Mouse (Mus musculus) limb, embryonic 13.5 days (tissue): ENCODE results near the gene Acsm3. TPM values are rescaled to one million over a fixed set of nuclear protein-coding genes. Genes with fewer than 3 reads are reported as not detected.

Experiments
- ATAC-seq: fragments of 200-750 bp; cut with Nextera tagmentation; 2 replicates; pipeline ENCODE4 v1.8.0; 2017; ENCODE audit warnings: low read depth, moderate number of reproducible peaks, moderate TSS enrichment; ENCODE audit not compliant: low FRiP score
- H3K27ac ChIP-seq: fragments of 300-500 bp; sonication (generic); 2 replicates; pipeline ENCODE4 v1.5.1; 2015; ENCODE audit warnings: inconsistent platforms, mild to moderate bottlenecking, moderate library complexity
- H3K27me3 ChIP-seq: fragments of 300-500 bp; sonication (generic); 2 replicates; pipeline ENCODE4 v1.6.1; 2015; ENCODE audit warnings: mild to moderate bottlenecking, inconsistent platforms
- H3K36me3 ChIP-seq: fragments of 300-500 bp; sonication (generic); 2 replicates; pipeline ENCODE4 v1.6.1; 2015; ENCODE audit warnings: inconsistent platforms, mild to moderate bottlenecking, moderate library complexity
- H3K4me1 ChIP-seq: fragments of 300-500 bp; sonication (generic); 2 replicates; pipeline ENCODE4 v1.6.1; 2015; ENCODE audit warnings: inconsistent platforms
- H3K4me2 ChIP-seq: fragments of 300-500 bp; sonication (generic); replicated peaks from 2 replicates; pipeline ENCODE4 v1.6.1; 2015; ENCODE audit warnings: inconsistent platforms, mild to moderate bottlenecking, moderate library complexity
- H3K4me3 ChIP-seq: fragments of 300-500 bp; sonication (generic); 2 replicates; pipeline ENCODE4 v1.5.1; 2015; ENCODE audit warnings: moderate library complexity, mild to moderate bottlenecking, inconsistent platforms
- H3K9ac ChIP-seq: fragments of 300-500 bp; sonication (generic); 2 replicates; pipeline ENCODE4 v1.6.1; 2015; ENCODE audit warnings: mild to moderate bottlenecking, inconsistent platforms
- H3K9me3 ChIP-seq: fragments of 300-500 bp; sonication (generic); 2 replicates; pipeline ENCODE4 v1.6.1; 2016; ENCODE audit warnings: inconsistent platforms
- WGBS: fragments of 180-500 bp; shearing (Covaris S2); methylation state at CpG from one replicate; pipeline ENCODE4 v1.1.7; 2015; 5-methylcytosine and 5-hydroxymethylcytosine counted together
- polyA plus RNA-seq: library from polyadenylated mRNA; unstranded; fragments of >200 nt; fragmentation: Nextera tagmentation; extraction: Ambion mirVana; gene quantifications from 2 replicates; pipeline ENCODE4 v1.2.1, GENCODE M21; 2015

The Acsm3 gene
- polyA plus RNA-seq, 1 experiment from 2014 or later = 0.32 TPM

GRCm38 (mm10) chr7:119753696-119754095, 7.0 kb upstream of the Acsm3 start:
- no peaks in the 10 kb centered on the region for H3K4me1 ChIP-seq
- H3K4me3 ChIP-seq = no peak overlapping the region
- H3K4me2 ChIP-seq = no peak overlapping the region
- no peaks in the 10 kb centered on the region for H3K9me3 ChIP-seq
- H3K9ac ChIP-seq = no peak overlapping the region
- 91% methylated on average over 1 of the region's 1 CpGs for WGBS
- H3K27ac ChIP-seq = no peak overlapping the region
- no peaks in the 10 kb centered on the region for H3K36me3 ChIP-seq
- no peaks in the 10 kb centered on the region for H3K27me3 ChIP-seq
- no peak for ATAC-seq

- Histone ChIP-seq H3K27ac (no peak overlapping the region), H3K36me3 (no peaks in the 10 kb centered on the region), H3K4me3 (no peak overlapping the region), H3K4me1 (no peaks in the 10 kb centered on the region), H3K4me2 (no peak overlapping the region), H3K27me3 (no peaks in the 10 kb centered on the region), H3K9ac (no peak overlapping the region), H3K9me3 (no peaks in the 10 kb centered on the region)
- WGBS = 48% methylated on average over 4 of the region's 4 CpGs
- no peak for ATAC-seq
Observed at GRCm38 (mm10) chr7:119762166-119762697, 1.5 kb downstream of the Acsm3 start.

- H3K27me3 ChIP-seq = no peaks in the 10 kb centered on the region
- WGBS = 82% methylated on average over 3 of the region's 3 CpGs
- ATAC-seq = no peak
- no peaks in the 10 kb centered on the region for H3K9me3 ChIP-seq
- H3K4me2 ChIP-seq = no peak overlapping the region
- H3K36me3 ChIP-seq = no peaks in the 10 kb centered on the region
- H3K27ac ChIP-seq = no peak overlapping the region
- H3K4me1 ChIP-seq = no peaks in the 10 kb centered on the region
- no peak overlapping the region for H3K4me3 ChIP-seq
- H3K9ac ChIP-seq = no peak overlapping the region
Observed at GRCm38 (mm10) chr7:119764377-119764776, 3.7 kb downstream of the Acsm3 start.

GRCm38 (mm10) chr7:119766996-119767395, 6.3 kb downstream of the Acsm3 start:
- Histone ChIP-seq H3K27ac (no peak overlapping the region), H3K36me3 (no peaks in the 10 kb centered on the region), H3K9me3 (no peaks in the 10 kb centered on the region), H3K27me3 (no peaks in the 10 kb centered on the region), H3K4me2 (no peak overlapping the region), H3K4me3 (no peak overlapping the region), H3K9ac (no peak overlapping the region), H3K4me1 (no peaks in the 10 kb centered on the region)
- no peak for ATAC-seq
- 76% methylated on average over 6 of the region's 6 CpGs for WGBS

- Histone ChIP-seq H3K4me1 (no peaks in the 10 kb centered on the region), H3K4me3 (no peak overlapping the region), H3K9ac (no peak overlapping the region), H3K9me3 (no peaks in the 10 kb centered on the region), H3K27me3 (no peaks in the 10 kb centered on the region), H3K27ac (no peak overlapping the region), H3K36me3 (no peaks in the 10 kb centered on the region), H3K4me2 (no peak overlapping the region)
- no peak for ATAC-seq
- WGBS = 92% methylated on average over 8 of the region's 8 CpGs
Observed at GRCm38 (mm10) chr7:119769895-119770294, 9.2 kb downstream of the Acsm3 start.

GRCm38 (mm10) chr7:119783453-119783852, 22.7 kb downstream of the Acsm3 start:
- Histone ChIP-seq H3K4me2 (no peak overlapping the region), H3K27me3 (no peaks in the 10 kb centered on the region), H3K27ac (no peak overlapping the region), H3K9ac (no peak overlapping the region), H3K9me3 (no peaks in the 10 kb centered on the region), H3K36me3 (peaks cover 50% of the 10 kb centered on the region), H3K4me3 (no peak overlapping the region), H3K4me1 (no peaks in the 10 kb centered on the region)
- no peak for ATAC-seq
- WGBS = 96% methylated on average over 2 of the region's 2 CpGs

GRCm38 (mm10) chr7:119784908-119785307, 24.2 kb downstream of the Acsm3 start:
- peaks cover 63% of the 10 kb centered on the region for H3K36me3 ChIP-seq
- 98% methylated on average over 5 of the region's 5 CpGs for WGBS
- no peaks in the 10 kb centered on the region for H3K9me3 ChIP-seq
- no peak overlapping the region for H3K4me3 ChIP-seq
- H3K9ac ChIP-seq = no peak overlapping the region
- ATAC-seq = no peak
- no peaks in the 10 kb centered on the region for H3K4me1 ChIP-seq
- no peak overlapping the region for H3K27ac ChIP-seq
- no peak overlapping the region for H3K4me2 ChIP-seq
- H3K27me3 ChIP-seq = no peaks in the 10 kb centered on the region

GRCm38 (mm10) chr7:119789024-119789423, 28.3 kb downstream of the Acsm3 start:
- H3K4me3 ChIP-seq = no peak overlapping the region
- H3K27ac ChIP-seq = no peak overlapping the region
- no peak overlapping the region for H3K4me2 ChIP-seq
- H3K9me3 ChIP-seq = no peaks in the 10 kb centered on the region
- H3K9ac ChIP-seq = no peak overlapping the region
- peaks cover 48% of the 10 kb centered on the region for H3K36me3 ChIP-seq
- WGBS = 93% methylated on average over 3 of the region's 3 CpGs
- H3K27me3 ChIP-seq = no peaks in the 10 kb centered on the region
- peaks cover 8% of the 10 kb centered on the region for H3K4me1 ChIP-seq
- ATAC-seq = no peak

GRCm38 (mm10) chr7:119793586-119794250, 33.0 kb downstream of the Acsm3 start, which contains the start of the genes Rexo5 and Eri2:
TSS of gene Rexo5 (plus strand) at chr7:119794006.
TSS of gene Eri2 (minus strand) at chr7:119794058.
- WGBS = under 1% methylated on average over 53 of the region's 53 CpGs
- H3K4me3 ChIP-seq = peak within 1 kb of the TSS; percentile 71
- ATAC-seq = peak; percentile 99
- H3K4me2 ChIP-seq = peak within 1 kb of the TSS; percentile 82
- H3K9ac ChIP-seq = peak within 1 kb of the TSS; percentile 84
- peak within 1 kb of the TSS; percentile 81 for H3K27ac ChIP-seq
- no peaks in the 10 kb centered on the region for H3K9me3 ChIP-seq
- peaks cover 14% of the 10 kb centered on the region for H3K4me1 ChIP-seq
- H3K27me3 ChIP-seq = no peaks in the 10 kb centered on the region
- peaks cover 16% of the 10 kb centered on the region for H3K36me3 ChIP-seq

GRCm38 (mm10) chr7:119794251-119794638, 33.5 kb downstream of the Acsm3 start:
- peaks cover 14% of the 10 kb centered on the region for H3K4me1 ChIP-seq
- peak overlapping the region; percentile 82 for H3K4me2 ChIP-seq
- peak overlapping the region; percentile 81 for H3K27ac ChIP-seq
- peaks cover 11% of the 10 kb centered on the region for H3K36me3 ChIP-seq
- WGBS = 0% methylated on average over 21 of the region's 21 CpGs
- H3K27me3 ChIP-seq = no peaks in the 10 kb centered on the region
- peak overlapping the region; percentile 84 for H3K9ac ChIP-seq
- H3K4me3 ChIP-seq = peak overlapping the region; percentile 71
- no peaks in the 10 kb centered on the region for H3K9me3 ChIP-seq
- ATAC-seq = peak; percentile 75; the same call in 1 of the 2 replicates

- peaks cover 14% of the 10 kb centered on the region for H3K4me1 ChIP-seq
- no peak overlapping the region; the same call in 1 of the 2 replicates for H3K9ac ChIP-seq
Observed at GRCm38 (mm10) chr7:119795311-119795710, 34.6 kb downstream of the Acsm3 start.

GRCm38 (mm10) chr7:119800488-119800887, 39.8 kb downstream of the Acsm3 start:
- Histone ChIP-seq H3K4me3 (no peak overlapping the region), H3K4me1 (no peaks in the 10 kb centered on the region)
- 90% methylated on average over 3 of the region's 3 CpGs for WGBS

More at GRCm38 (mm10) chr7:119795311-119795710, 34.6 kb downstream of the Acsm3 start:
- no peak for ATAC-seq
- Histone ChIP-seq H3K27ac (no peak overlapping the region), H3K27me3 (no peaks in the 10 kb centered on the region), H3K9me3 (no peaks in the 10 kb centered on the region), H3K4me3 (peak overlapping the region; percentile 33), H3K4me2 (peak overlapping the region; percentile 57), H3K36me3 (peaks cover 6% of the 10 kb centered on the region)

GRCm38 (mm10) chr7:119800991-119801390, 40.3 kb downstream of the Acsm3 start:
- no peak for ATAC-seq
- Histone ChIP-seq H3K4me2 (no peak overlapping the region), H3K9me3 (no peaks in the 10 kb centered on the region), H3K27ac (no peak overlapping the region), H3K4me3 (no peak overlapping the region), H3K9ac (no peak overlapping the region), H3K4me1 (no peaks in the 10 kb centered on the region), H3K36me3 (peaks cover 15% of the 10 kb centered on the region), H3K27me3 (no peaks in the 10 kb centered on the region)
- 81% methylated on average over 3 of the region's 3 CpGs for WGBS

More at GRCm38 (mm10) chr7:119800488-119800887, 39.8 kb downstream of the Acsm3 start:
- Histone ChIP-seq H3K27ac (no peak overlapping the region), H3K9me3 (no peaks in the 10 kb centered on the region), H3K4me2 (no peak overlapping the region), H3K9ac (no peak overlapping the region), H3K27me3 (no peaks in the 10 kb centered on the region), H3K36me3 (peaks cover 13% of the 10 kb centered on the region)
- no peak for ATAC-seq
